Mouse (Mus musculus) macrophage (primary cell): Measurements from ENCODE around the gene Atp2b2. TPM values are rescaled to one million over a fixed set of nuclear protein-coding genes. Genes with fewer than 3 reads are reported as not detected.

Experiments used
- H3K27ac ChIP-seq: fragments of 350-480 bp; formaldehyde crosslinking; 2 replicates; pipeline ENCODE4 v1.9.0; 2021
- H3K36me3 ChIP-seq: fragments of 350-480 bp; formaldehyde crosslinking; 2 replicates; pipeline ENCODE4 v1.9.0; 2021; ENCODE audit errors: inconsistent target
- H3K4me3 ChIP-seq: fragments of 350-480 bp; formaldehyde crosslinking; 2 replicates; pipeline ENCODE4 v1.9.0; 2021; ENCODE audit errors: inconsistent target
- H3K79me2 ChIP-seq: fragments of 350-480 bp; formaldehyde crosslinking; 2 replicates; pipeline ENCODE4 v1.9.0; 2021; ENCODE audit errors: inconsistent target
- WGBS: methylation state at CpG from one replicate; pipeline ENCODE4 v1.1.7; 2026; ENCODE audit warnings: inconsistent platforms; ENCODE audit not compliant: missing documents; 5-methylcytosine and 5-hydroxymethylcytosine counted together
- polyA plus RNA-seq: library from polyadenylated mRNA; stranded (reverse); fragments of 250-400 nt; gene quantifications from 3 replicates; pipeline ENCODE4 v1.2.4, GENCODE M21; 2018; ENCODE audit warnings: inconsistent platforms

Gene Atp2b2
- polyA plus RNA-seq, 1 experiment from 2014 or later: not detected

- WGBS: 46% methylated on average over 12 of the region's 12 CpGs
- no peaks in the 10 kb centered on the region for H3K36me3 ChIP-seq
- H3K79me2 ChIP-seq: no peaks in the 10 kb centered on the region
- no peak overlapping the region for H3K27ac ChIP-seq
- H3K4me3 ChIP-seq: no peak overlapping the region
These were observed 100.1 kb downstream of the Atp2b2 start for GRCm38 (mm10) chr6:113942355-113942754.

- Histone ChIP-seq H3K79me2 (no peaks in the 10 kb centered on the region), H3K27ac (no peak overlapping the region), H3K36me3 (no peaks in the 10 kb centered on the region), H3K4me3 (no peak overlapping the region)
- WGBS: 82% methylated on average over 4 of the region's 5 CpGs
These were observed 101.1 kb downstream of the Atp2b2 start for GRCm38 (mm10) chr6:113941324-113941723.

- 94% methylated on average over 8 of the region's 8 CpGs for WGBS
- no peak overlapping the region for H3K4me3 ChIP-seq
- no peaks in the 10 kb centered on the region for H3K36me3 ChIP-seq
- no peak overlapping the region for H3K27ac ChIP-seq
- no peaks in the 10 kb centered on the region for H3K79me2 ChIP-seq
These were observed 103.0 kb downstream of the Atp2b2 start for GRCm38 (mm10) chr6:113939442-113939841.

- WGBS: 83% methylated on average over 6 of the region's 6 CpGs
- Histone ChIP-seq H3K36me3 (no peaks in the 10 kb centered on the region), H3K79me2 (no peaks in the 10 kb centered on the region), H3K27ac (no peak overlapping the region), H3K4me3 (no peak overlapping the region)
These were observed 105.5 kb downstream of the Atp2b2 start for GRCm38 (mm10) chr6:113936811-113937508.

GRCm38 (mm10) chr6:113936111-113936510 is 106.3 kb downstream of the Atp2b2 start:
- no peak overlapping the region for H3K27ac ChIP-seq
- WGBS: 71% methylated on average over 8 of the region's 8 CpGs
- no peaks in the 10 kb centered on the region for H3K79me2 ChIP-seq
- H3K36me3 ChIP-seq: no peaks in the 10 kb centered on the region
- H3K4me3 ChIP-seq: no peak overlapping the region

GRCm38 (mm10) chr6:113934692-113935091 is 107.7 kb downstream of the Atp2b2 start:
- 0% methylated on average over 5 of the region's 8 CpGs for WGBS
- H3K4me3 ChIP-seq: no peak overlapping the region
- no peaks in the 10 kb centered on the region for H3K36me3 ChIP-seq
- H3K27ac ChIP-seq: no peak overlapping the region
- H3K79me2 ChIP-seq: no peaks in the 10 kb centered on the region

GRCm38 (mm10) chr6:113933261-113934151 is 108.9 kb downstream of the Atp2b2 start:
- H3K27ac ChIP-seq: no peak overlapping the region
- no peaks in the 10 kb centered on the region for H3K36me3 ChIP-seq
- 90% methylated on average over 14 of the region's 14 CpGs for WGBS
- no peaks in the 10 kb centered on the region for H3K79me2 ChIP-seq
- H3K4me3 ChIP-seq: no peak overlapping the region

- WGBS: 92% methylated on average over 6 of the region's 8 CpGs
- Histone ChIP-seq H3K36me3 (no peaks in the 10 kb centered on the region), H3K27ac (no peak overlapping the region), H3K4me3 (no peak overlapping the region), H3K79me2 (no peaks in the 10 kb centered on the region)
These were observed 113.1 kb downstream of the Atp2b2 start for GRCm38 (mm10) chr6:113929191-113929875.

GRCm38 (mm10) chr6:113923249-113923648 is 119.2 kb downstream of the Atp2b2 start:
- H3K27ac ChIP-seq: no peak overlapping the region
- 89% methylated on average over 4 of the region's 4 CpGs for WGBS
- H3K79me2 ChIP-seq: no peaks in the 10 kb centered on the region
- H3K4me3 ChIP-seq: no peak overlapping the region
- no peaks in the 10 kb centered on the region for H3K36me3 ChIP-seq

- Histone ChIP-seq H3K27ac (no peak overlapping the region), H3K36me3 (no peaks in the 10 kb centered on the region), H3K4me3 (no peak overlapping the region), H3K79me2 (no peaks in the 10 kb centered on the region)
- 71% methylated on average over 5 of the region's 5 CpGs for WGBS
These were observed 121.9 kb downstream of the Atp2b2 start for GRCm38 (mm10) chr6:113920466-113920865.

- H3K79me2 ChIP-seq: no peaks in the 10 kb centered on the region
- 50% methylated on average over 2 of the region's 3 CpGs for WGBS
- H3K27ac ChIP-seq: no peak overlapping the region
- no peaks in the 10 kb centered on the region for H3K36me3 ChIP-seq
- no peak overlapping the region for H3K4me3 ChIP-seq
These were observed 129.7 kb downstream of the Atp2b2 start for GRCm38 (mm10) chr6:113912753-113913152.

- H3K79me2 ChIP-seq: no peaks in the 10 kb centered on the region
- 77% methylated on average over 16 of the region's 16 CpGs for WGBS
- H3K27ac ChIP-seq: no peak overlapping the region
These were observed 131.3 kb downstream of the Atp2b2 start for GRCm38 (mm10) chr6:113911094-113911493.

GRCm38 (mm10) chr6:113910411-113911055 is 131.9 kb downstream of the Atp2b2 start:
- Histone ChIP-seq H3K36me3 (no peaks in the 10 kb centered on the region), H3K4me3 (no peak overlapping the region), H3K27ac (no peak overlapping the region), H3K79me2 (no peaks in the 10 kb centered on the region)
- 86% methylated on average over 3 of the region's 3 CpGs for WGBS

More at GRCm38 (mm10) chr6:113911094-113911493, 131.3 kb downstream of the Atp2b2 start:
- Histone ChIP-seq H3K4me3 (no peak overlapping the region), H3K36me3 (no peaks in the 10 kb centered on the region)

- Histone ChIP-seq H3K36me3 (no peaks in the 10 kb centered on the region), H3K79me2 (no peaks in the 10 kb centered on the region), H3K27ac (no peak overlapping the region), H3K4me3 (no peak overlapping the region)
- 66% methylated on average over 5 of the region's 5 CpGs for WGBS
These were observed 132.6 kb downstream of the Atp2b2 start for GRCm38 (mm10) chr6:113909836-113910235.
